Mouse (Mus musculus) liver, adult 2 months (tissue): ENCODE results near the gene Dlst.

Experiments used
- CTCF ChIP-seq: fragments of 200-500 bp; IDR thresholded peaks from 2 replicates; pipeline ENCODE4 v1.5.1; 2011; ENCODE audit warnings: low read depth, low read length, control low read depth
- POLR2A ChIP-seq: fragments of 200-500 bp; IDR thresholded peaks from 2 replicates; pipeline ENCODE4 v1.6.1; 2011; ENCODE audit warnings: low read length, control low read depth; ENCODE audit not compliant: insufficient read depth; ENCODE audit errors: extremely low read depth

- TF ChIP-seq CTCF: no peak
- no peak for TF ChIP-seq POLR2A
Measured at GRCm38 (mm10) chr12:85113917-85114316, 3.3 kb downstream of the Dlst start.
